Mouse (Mus musculus): Measurements from ENCODE around the gene Max.

DNA sequence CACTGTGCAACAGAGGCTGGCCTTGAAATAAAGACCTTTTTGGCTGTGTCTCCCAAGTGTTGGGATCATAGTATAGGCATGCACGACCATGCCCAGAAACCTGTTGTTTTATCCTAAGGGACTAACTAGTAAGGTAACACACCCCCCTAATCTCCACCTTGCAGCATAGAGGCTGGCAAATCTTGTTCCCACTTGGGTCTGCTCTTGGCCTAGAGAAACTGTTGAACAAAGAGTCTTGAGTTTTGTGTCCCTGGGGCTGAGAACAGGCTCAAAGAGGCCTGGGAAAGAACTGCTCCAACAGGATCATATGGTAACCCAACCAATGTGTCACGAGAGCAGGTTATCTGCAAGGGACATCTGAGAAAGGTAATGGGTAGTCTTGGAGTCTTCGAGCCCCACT is 27.6 kb downstream of the Max start:
- TF ChIP-seq BHLHE40 (IDR thresholded peaks at IDR 0.05; ENCODE audit: borderline replicate concordance, low read depth, low read length) = no peak
- TF ChIP-seq KAT2A (conservative IDR thresholded peaks at IDR 0.05; ENCODE audit: low read depth, low read length) = no peak
- no peak for TF ChIP-seq GATA1 (IDR thresholded peaks at IDR 0.05; ENCODE audit: low read depth, low read length)
- TF ChIP-seq MAFK (IDR thresholded peaks at IDR 0.05; ENCODE audit: borderline replicate concordance, low read depth, low read length) = no peak
- no peak for TF ChIP-seq CHD1 (IDR thresholded peaks at IDR 0.05; ENCODE audit: low read depth, low read length)
- no peak for TF ChIP-seq CTCF (IDR thresholded peaks at IDR 0.05 in 2 of 3, conservative IDR thresholded peaks at IDR 0.05 in 1 of 3; ENCODE audit: control insufficient read depth in 1 of 3, insufficient read depth in 1 of 3, low read depth in 2 of 3, low read length in 3 of 3, poor library complexity in 1 of 3, severe bottlenecking in 1 of 3)
- TF ChIP-seq SIN3A (IDR thresholded peaks at IDR 0.05; ENCODE audit: low read length) = no peak
- no peak for TF ChIP-seq POLR2AphosphoS2 (IDR thresholded peaks at IDR 0.05; ENCODE audit: low read length)
- no peak for TF ChIP-seq CHD2 (IDR thresholded peaks at IDR 0.05; ENCODE audit: low read length)
- no peak for TF ChIP-seq POLR2A (IDR thresholded peaks at IDR 0.05; ENCODE audit: control insufficient read depth in 1 of 2, insufficient read depth in 1 of 2, low read depth in 1 of 2, low read length in 2 of 2, poor library complexity in 1 of 2)

All from MEL (cell line).